Mouse (Mus musculus) forebrain, embryonic 14.5 days (tissue): Measurements from ENCODE around the gene Gm597. TPM values are rescaled to one million over a fixed set of nuclear protein-coding genes. Genes with fewer than 3 reads are reported as not detected.

Experiments used
- ATAC-seq: fragments of 200-750 bp; cut with Nextera tagmentation; 2 replicates; pipeline ENCODE4 v1.8.0; 2017; ENCODE audit warnings: mild to moderate bottlenecking, moderate library complexity
- DNase-seq: peaks from one replicate; pipeline ENCODE4 v3.0.0-alpha.2; 2015; ENCODE audit warnings: low spot score
- H3K27ac ChIP-seq: fragments of 300-500 bp; sonication (generic); 2 replicates; pipeline ENCODE4 v1.5.1; 2014; ENCODE audit warnings: low read depth, mild to moderate bottlenecking, control low read depth, low read length, moderate library complexity
- H3K27me3 ChIP-seq: fragments of 300-500 bp; sonication (generic); replicated peaks from 2 replicates; pipeline ENCODE4 v1.6.1; 2014; ENCODE audit warnings: low read length, control low read depth, mixed read lengths; ENCODE audit not compliant: control insufficient read depth, insufficient read depth
- H3K36me3 ChIP-seq: fragments of 300-500 bp; sonication (generic); 2 replicates; pipeline ENCODE4 v1.6.1; 2014; ENCODE audit warnings: low read length, control low read depth; ENCODE audit not compliant: control insufficient read depth, insufficient read depth
- H3K4me1 ChIP-seq: fragments of 300-500 bp; sonication (generic); 2 replicates; pipeline ENCODE4 v1.6.1; 2014; ENCODE audit warnings: antibody characterized with exemption, low read length, control low read depth; ENCODE audit not compliant: control insufficient read depth, insufficient read depth
- H3K4me2 ChIP-seq: fragments of 300-500 bp; sonication (generic); 2 replicates; pipeline ENCODE4 v1.6.1; 2014; ENCODE audit warnings: mild to moderate bottlenecking, control low read depth, low read length
- H3K4me3 ChIP-seq: fragments of 300-500 bp; sonication (generic); 2 replicates; pipeline ENCODE4 v1.5.1; 2014; ENCODE audit warnings: low read depth, low read length, control low read depth
- H3K9ac ChIP-seq: fragments of 300-500 bp; sonication (generic); 2 replicates; pipeline ENCODE4 v1.6.1; 2014; ENCODE audit warnings: mild to moderate bottlenecking, low read length, control low read depth, moderate library complexity
- H3K9me3 ChIP-seq: fragments of 300-500 bp; sonication (generic); replicated peaks from 2 replicates; pipeline ENCODE4 v1.6.1; 2016; ENCODE audit warnings: low read length, control low read depth, mixed read lengths; ENCODE audit not compliant: control insufficient read depth
- WGBS: fragments of 180-500 bp; shearing (Covaris S2); extraction: QIAGEN DNeasy Blood & Tissue Kit; methylation state at CpG from one replicate; pipeline ENCODE4 v1.1.7; 2014; 5-methylcytosine and 5-hydroxymethylcytosine counted together
- polyA plus RNA-seq: library from polyadenylated mRNA; unstranded; fragments of >200 nt; fragmentation: Nextera tagmentation; extraction: Ambion mirVana; gene quantifications from 2 replicates; pipeline ENCODE4 v1.2.1, GENCODE M21; 2014

Gene Gm597
- polyA plus RNA-seq: not detected in 2 replicates

- DNase-seq (no peak), ATAC-seq (no peak)
- no peaks in the 10 kb centered on the region for H3K9me3 ChIP-seq
- H3K4me1 ChIP-seq: no peaks in the 10 kb centered on the region
- H3K9ac ChIP-seq: no peak within 1 kb of the TSS
- H3K27me3 ChIP-seq: no peaks in the 10 kb centered on the region
- H3K4me3 ChIP-seq: no peak within 1 kb of the TSS
- no peak within 1 kb of the TSS for H3K27ac ChIP-seq
- H3K4me2 ChIP-seq: no peak within 1 kb of the TSS
- H3K36me3 ChIP-seq: no peaks in the 10 kb centered on the region
These were observed at the start of gene Gm597 for GRCm38 (mm10) chr1:28780152-28780551. TSS of gene Gm597 (minus strand) at chr1:28780252.

GRCm38 (mm10) chr1:28807689-28808088, 27.6 kb upstream of the Gm597 start:
- no peak for ATAC-seq
- no peaks in the 10 kb centered on the region for H3K36me3 ChIP-seq
- no peaks in the 10 kb centered on the region for H3K9me3 ChIP-seq
- H3K27me3 ChIP-seq: no peaks in the 10 kb centered on the region
- H3K4me1 ChIP-seq: no peaks in the 10 kb centered on the region
- DNase-seq: no peak
- H3K9ac ChIP-seq: no peak overlapping the region
- no peak overlapping the region for H3K4me3 ChIP-seq
- no peak overlapping the region for H3K27ac ChIP-seq
- no peak overlapping the region for H3K4me2 ChIP-seq
- 94% methylated on average over 1 of the region's 1 CpGs for WGBS

DNA sequence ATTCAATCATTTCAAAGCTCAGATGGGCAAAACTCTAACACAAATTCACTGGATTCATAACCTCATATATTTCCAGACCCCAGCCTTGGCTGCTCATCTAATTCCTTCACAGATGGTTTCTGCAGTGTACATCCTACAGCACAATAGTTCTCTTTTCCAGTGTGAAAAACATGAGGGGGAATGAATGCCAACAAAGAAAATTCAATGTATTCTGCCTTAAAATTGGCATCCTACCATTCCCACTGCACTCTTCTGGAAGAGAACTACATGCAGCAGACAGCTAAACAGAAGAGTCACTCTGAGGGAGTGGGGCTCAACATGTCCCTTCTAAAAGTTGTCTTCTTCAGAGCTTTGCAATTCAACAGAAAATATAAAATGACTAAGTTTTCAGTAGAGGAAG, 26.6 kb upstream of the Gm597 start:
- no peak overlapping the region for H3K9ac ChIP-seq
- peak; percentile 13 for DNase-seq

GRCm38 (mm10) chr1:28800881-28801280, 20.8 kb upstream of the Gm597 start:
- no peak overlapping the region for H3K27ac ChIP-seq
- 89% methylated on average over 14 of the region's 14 CpGs for WGBS

More for the DNA sequence above, 26.6 kb upstream of the Gm597 start:
- Histone ChIP-seq H3K4me2 (no peak overlapping the region), H3K36me3 (no peaks in the 10 kb centered on the region), H3K9me3 (no peaks in the 10 kb centered on the region), H3K27me3 (no peaks in the 10 kb centered on the region), H3K4me1 (no peaks in the 10 kb centered on the region), H3K4me3 (no peak overlapping the region), H3K27ac (no peak overlapping the region)
- ATAC-seq: no peak

More at GRCm38 (mm10) chr1:28800881-28801280, 20.8 kb upstream of the Gm597 start:
- ATAC-seq (no peak), DNase-seq (no peak)
- no peak overlapping the region for H3K4me2 ChIP-seq
- no peaks in the 10 kb centered on the region for H3K27me3 ChIP-seq
- H3K9me3 ChIP-seq: no peaks in the 10 kb centered on the region
- H3K4me3 ChIP-seq: no peak overlapping the region
- no peak overlapping the region for H3K9ac ChIP-seq
- no peaks in the 10 kb centered on the region for H3K36me3 ChIP-seq
- no peaks in the 10 kb centered on the region for H3K4me1 ChIP-seq
